Mouse (Mus musculus) liver, embryonic 14.5 days (tissue): ENCODE data around the gene Frmd4a. TPM values are rescaled to one million over a fixed set of nuclear protein-coding genes. Genes with fewer than 3 reads are reported as not detected.

Experiments
- ATAC-seq: fragments of 200-750 bp; cut with Nextera tagmentation; 2 replicates; pipeline ENCODE4 v1.8.0; 2017; ENCODE audit warnings: moderate number of reproducible peaks, mild to moderate bottlenecking, moderate library complexity; ENCODE audit not compliant: insufficient read depth
- DNase-seq, 3 experiments: peaks; one replicate each; pipeline ENCODE4 v3.0.0-alpha.2; 2012 to 2013; ENCODE audit warnings: low read depth in 3 of 3, low spot score in 3 of 3
- H3K27ac ChIP-seq: fragments of 300-500 bp; sonication (generic); 2 replicates; pipeline ENCODE4 v1.5.1; 2014; ENCODE audit warnings: moderate library complexity, mild to moderate bottlenecking, control low read depth, inconsistent platforms
- H3K27me3 ChIP-seq: fragments of 300-500 bp; sonication (generic); 2 replicates; pipeline ENCODE4 v1.6.1; 2014; ENCODE audit warnings: mild to moderate bottlenecking, low read length, moderate library complexity; ENCODE audit not compliant: control insufficient read depth, insufficient read depth
- H3K36me3 ChIP-seq: fragments of 300-500 bp; sonication (generic); replicated peaks from 2 replicates; pipeline ENCODE4 v1.6.1; 2014; ENCODE audit warnings: low read depth; ENCODE audit not compliant: control insufficient read depth, insufficient read depth
- H3K4me1 ChIP-seq, 2 experiments: fragments of 200-500 bp in 1 of 2; fragments of 300-500 bp in 1 of 2; sonication (generic) in 1 of 2; replicated peaks; 2 replicates each; pipeline ENCODE4 v1.6.1; 2012 to 2014; ENCODE audit warnings: antibody characterized with exemption in 1 of 2, inconsistent platforms in 1 of 2, low read length in 1 of 2; ENCODE audit not compliant: control insufficient read depth in 2 of 2, insufficient read depth in 2 of 2
- H3K4me2 ChIP-seq: fragments of 300-500 bp; sonication (generic); 2 replicates; pipeline ENCODE4 v1.6.1; 2014; ENCODE audit warnings: low read depth, mild to moderate bottlenecking, control low read depth, moderate library complexity
- H3K4me3 ChIP-seq, 2 experiments: fragments of 200-500 bp in 1 of 2; fragments of 300-500 bp in 1 of 2; sonication (generic) in 1 of 2; 2 replicates each; pipeline ENCODE4 v1.5.1; 2012 to 2014; ENCODE audit warnings: low read depth in 2 of 2, low read length in 2 of 2, mild to moderate bottlenecking in 2 of 2, control low read depth in 1 of 2, inconsistent platforms in 1 of 2, moderate library complexity in 1 of 2; ENCODE audit not compliant: insufficient read depth in 1 of 2
- H3K9ac ChIP-seq: fragments of 300-500 bp; sonication (generic); replicated peaks from 2 replicates; pipeline ENCODE4 v1.6.1; 2014; ENCODE audit warnings: mild to moderate bottlenecking, control low read depth, moderate library complexity
- H3K9me3 ChIP-seq: fragments of 300-500 bp; sonication (generic); 2 replicates; pipeline ENCODE4 v1.6.1; 2016; ENCODE audit warnings: low read length, mixed read lengths; ENCODE audit not compliant: control insufficient read depth
- CTCF ChIP-seq: IDR thresholded peaks from 2 replicates; pipeline ENCODE4 v1.5.1; 2016; ENCODE audit warnings: antibody characterized with exemption, low read depth, control low read depth
- EP300 ChIP-seq: IDR thresholded peaks from 2 replicates; pipeline ENCODE4 v1.6.1; 2016; ENCODE audit warnings: antibody characterized with exemption, low read depth
- whole genome bisulfite sequencing: fragments of 180-500 bp; shearing (Covaris S2); extraction: QIAGEN DNeasy Blood & Tissue Kit; methylation state at CpG from one replicate; pipeline ENCODE4 v1.1.7; 2014; ENCODE audit not compliant: insufficient replicate concordance; 5-methylcytosine and 5-hydroxymethylcytosine counted together
- polyA plus RNA-seq, 2 experiments: library from polyadenylated mRNA; depleted of rRNA in 1 of 2; stranded (reverse) in 1 of 2; unstranded in 1 of 2; fragments of >200 nt; fragmentation: Nextera tagmentation in 1 of 2; extraction: Ambion mirVana in 1 of 2; gene quantifications; 2 replicates each; pipeline versions ENCODE4 v1.2.1 to v1.2.3; 2012 to 2014

Gene Frmd4a
- polyA plus RNA-seq, 2 experiments, result 11.0 to 11.2 TPM

DNA sequence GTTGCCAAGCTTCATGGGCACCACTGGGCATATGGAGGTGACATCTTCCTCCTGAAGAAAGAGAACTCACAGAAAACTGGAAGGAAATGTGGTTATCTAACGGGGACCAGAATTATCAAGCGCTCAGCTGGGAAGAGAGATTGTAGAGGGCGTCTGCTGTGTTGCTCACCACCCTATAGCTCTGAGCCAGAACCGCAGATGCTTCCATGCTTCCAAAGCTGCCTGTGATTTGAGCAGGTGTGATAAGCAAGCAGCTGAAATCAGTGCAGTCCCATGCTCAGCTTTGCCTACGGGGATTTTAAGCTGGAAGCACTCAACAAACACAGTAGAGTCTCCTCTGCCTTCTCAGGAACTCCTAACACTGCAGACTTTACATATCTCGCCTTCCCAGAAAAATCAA, 351.0 kb downstream of the Frmd4a start:
- no peak overlapping the region for H3K27ac ChIP-seq
- H3K27me3 ChIP-seq, result no peaks in the 10 kb centered on the region
- H3K9ac ChIP-seq, result no peak overlapping the region
- DNase-seq (no peak), ATAC-seq (no peak)
- H3K4me1 ChIP-seq, result no peaks in the 10 kb centered on the region
- no peaks in the 10 kb centered on the region for H3K36me3 ChIP-seq
- H3K4me3 ChIP-seq, result no peak overlapping the region
- TF ChIP-seq EP300 (no peak), CTCF (no peak)
- whole genome bisulfite sequencing, result 34% methylated on average over 6 of the region's 6 CpGs
- H3K9me3 ChIP-seq, result no peaks in the 10 kb centered on the region
- no peak overlapping the region for H3K4me2 ChIP-seq

- no peaks in the 10 kb centered on the region for H3K36me3 ChIP-seq
- ATAC-seq (no peak), DNase-seq (no peak)
- H3K9ac ChIP-seq, result no peak overlapping the region
- H3K27me3 ChIP-seq, result no peaks in the 10 kb centered on the region
- H3K4me3 ChIP-seq, result no peak overlapping the region
- no peak overlapping the region for H3K4me2 ChIP-seq
- no peaks in the 10 kb centered on the region for H3K4me1 ChIP-seq
- 65% methylated on average over 7 of the region's 7 CpGs for WGBS
- no peak for TF ChIP-seq CTCF
- no peak for TF ChIP-seq EP300
- no peaks in the 10 kb centered on the region for H3K9me3 ChIP-seq
- H3K27ac ChIP-seq, result no peak overlapping the region
Observed at GRCm38 (mm10) chr2:4370499-4370898, 353.0 kb downstream of the Frmd4a start.

DNA sequence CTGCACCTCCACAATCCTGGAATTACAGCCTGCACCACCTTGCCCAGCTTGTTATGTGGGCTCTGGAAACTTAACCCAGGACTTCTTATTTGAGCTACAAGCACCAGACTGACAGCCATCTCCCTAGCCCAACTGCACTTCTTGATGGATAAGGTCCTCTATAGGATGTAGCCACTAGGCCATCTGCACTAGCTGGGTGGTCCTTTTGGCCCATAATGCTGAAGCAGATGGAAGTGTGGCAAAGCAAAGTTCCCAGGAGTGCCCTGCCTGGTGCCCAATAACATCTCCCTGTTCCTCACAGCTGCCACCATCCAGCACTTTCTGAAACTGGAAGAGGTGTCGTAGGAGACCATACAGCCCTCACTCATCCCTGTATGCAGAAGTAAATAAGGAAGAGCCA, 353.8 kb downstream of the Frmd4a start:
- Histone ChIP-seq H3K4me3 (no peak overlapping the region), H3K27me3 (no peaks in the 10 kb centered on the region), H3K27ac (no peak overlapping the region), H3K36me3 (no peaks in the 10 kb centered on the region), H3K4me1 (no peaks in the 10 kb centered on the region), H3K4me2 (no peak overlapping the region), H3K9ac (no peak overlapping the region), H3K9me3 (no peaks in the 10 kb centered on the region)
- ATAC-seq (no peak), DNase-seq (no peak)
- 81% methylated on average over 1 of the region's 1 CpGs for WGBS
- TF ChIP-seq CTCF (no peak), EP300 (no peak)

GRCm38 (mm10) chr2:4378844-4379243, 361.3 kb downstream of the Frmd4a start:
- Histone ChIP-seq H3K4me1 (no peaks in the 10 kb centered on the region), H3K9ac (no peak overlapping the region), H3K27ac (no peak overlapping the region), H3K4me2 (no peak overlapping the region), H3K4me3 (no peak overlapping the region), H3K27me3 (no peaks in the 10 kb centered on the region), H3K36me3 (no peaks in the 10 kb centered on the region), H3K9me3 (no peaks in the 10 kb centered on the region)
- TF ChIP-seq CTCF, result no peak
- no peak for TF ChIP-seq EP300
- no peak for DNase-seq
- no peak for ATAC-seq
- WGBS, result 51% methylated on average over 3 of the region's 3 CpGs

DNA sequence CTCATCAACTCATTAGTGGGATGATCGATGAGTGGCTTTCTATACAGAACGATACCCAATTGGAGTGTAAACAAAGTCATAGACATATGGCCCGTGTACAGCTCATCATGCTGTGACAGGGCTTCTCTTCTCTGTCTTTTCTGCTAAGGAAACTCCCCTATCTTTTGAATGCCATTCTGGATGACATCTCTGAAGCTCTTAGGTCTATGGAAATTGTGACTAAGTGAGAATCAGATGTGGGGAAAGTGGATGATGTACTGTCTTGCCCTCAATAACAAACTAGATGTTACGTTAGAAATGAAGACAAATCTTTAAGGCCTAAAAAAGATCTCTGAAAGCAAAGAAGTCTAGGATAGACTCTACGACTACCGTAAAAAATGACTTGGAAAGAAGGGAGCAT, 362.9 kb downstream of the Frmd4a start:
- H3K36me3 ChIP-seq, result no peaks in the 10 kb centered on the region
- DNase-seq, result no peak
- no peaks in the 10 kb centered on the region for H3K4me1 ChIP-seq
- no peak overlapping the region for H3K9ac ChIP-seq
- no peaks in the 10 kb centered on the region for H3K9me3 ChIP-seq
- H3K4me3 ChIP-seq, result no peak overlapping the region
- 70% methylated on average over 6 of the region's 6 CpGs for WGBS
- H3K4me2 ChIP-seq, result no peak overlapping the region
- TF ChIP-seq EP300, result no peak
- no peak for TF ChIP-seq CTCF
- no peak overlapping the region for H3K27ac ChIP-seq
- ATAC-seq, result no peak
- H3K27me3 ChIP-seq, result no peaks in the 10 kb centered on the region
